Mouse (Mus musculus): Measurements from ENCODE around the gene Htra2. TPM values are rescaled to one million over a fixed set of nuclear protein-coding genes. Genes with fewer than 3 reads are reported as not detected.

The Htra2 gene
- total RNA-seq, 1 experiment from 2014 or later = 59.3 TPM

DNA sequence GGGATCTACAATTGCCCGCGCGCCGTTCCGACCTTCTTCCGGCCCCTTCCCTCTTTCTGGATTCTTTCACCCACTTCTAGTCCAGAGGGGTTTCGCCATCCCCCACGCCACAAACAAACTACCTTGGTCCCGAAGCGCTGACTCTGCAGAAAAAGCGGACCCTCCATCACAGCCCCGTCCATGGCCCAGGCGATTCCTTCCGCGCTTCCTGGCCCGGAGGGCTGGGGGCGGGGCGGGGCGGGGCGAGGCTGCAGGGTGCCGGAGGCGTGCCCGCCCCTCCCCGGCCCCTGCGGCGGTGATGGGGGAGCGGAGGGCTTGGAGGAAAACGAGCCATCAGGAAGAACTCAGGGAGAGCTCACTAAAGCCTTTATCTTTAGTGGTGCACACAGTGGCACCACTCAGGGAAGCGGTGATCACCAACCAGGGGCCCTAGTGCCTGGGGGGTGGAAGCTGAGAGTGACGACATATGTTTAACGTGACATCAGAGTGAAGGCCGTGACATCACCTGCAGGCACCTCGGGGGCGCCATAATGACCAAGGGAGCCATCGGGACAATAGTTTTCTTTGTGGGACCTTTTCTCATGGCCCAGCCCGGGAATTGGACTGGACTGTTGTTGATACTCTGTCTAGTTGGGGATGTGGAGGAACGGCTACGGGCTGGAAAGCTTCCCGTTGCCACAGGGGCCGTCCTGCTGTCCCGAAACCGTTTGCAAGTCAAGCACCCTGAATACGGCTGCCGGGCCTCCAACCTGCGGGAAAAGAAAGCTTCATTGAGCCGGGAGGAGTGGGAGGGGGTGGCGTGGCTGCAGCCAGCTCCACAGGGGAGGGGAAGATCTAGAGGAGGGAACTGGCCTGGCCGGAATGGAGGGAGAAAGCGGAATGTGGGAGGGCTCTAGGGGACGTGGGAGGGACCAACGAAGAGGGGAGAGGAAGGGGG is 21.6 kb downstream of the Htra2 start, which contains the start of the genes Dok1 and Loxl3:
TSS of gene Dok1 (minus strand) at position 223 of the 937 bp plus-strand sequence.
TSS of gene Loxl3 (plus strand) at position 925 of the 937 bp plus-strand sequence.
- peak; percentile 81 for DNase-seq

DNA sequence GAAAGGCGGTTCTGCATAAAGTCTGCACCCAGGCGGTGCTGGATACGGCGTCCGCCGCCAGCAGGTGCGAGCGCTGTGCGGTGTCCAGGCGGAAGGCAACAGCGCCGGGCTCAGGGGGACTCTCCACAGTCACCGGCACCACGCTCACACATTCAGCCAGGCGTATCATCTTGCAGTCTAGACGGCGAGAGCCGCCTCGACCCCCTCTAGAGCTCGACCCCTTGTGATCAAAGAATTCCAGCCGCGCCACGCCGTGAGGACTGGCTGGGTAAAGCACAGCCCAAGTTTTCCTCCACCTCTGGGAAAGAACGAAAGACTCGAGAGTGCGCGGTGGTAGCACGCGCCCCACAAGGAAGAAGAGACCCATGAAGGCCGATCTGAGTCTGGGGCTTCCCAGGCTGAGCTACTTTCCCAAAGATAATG is 22.3 kb downstream of the Htra2 start:
- DNase-seq = peak; percentile 68

DNA sequence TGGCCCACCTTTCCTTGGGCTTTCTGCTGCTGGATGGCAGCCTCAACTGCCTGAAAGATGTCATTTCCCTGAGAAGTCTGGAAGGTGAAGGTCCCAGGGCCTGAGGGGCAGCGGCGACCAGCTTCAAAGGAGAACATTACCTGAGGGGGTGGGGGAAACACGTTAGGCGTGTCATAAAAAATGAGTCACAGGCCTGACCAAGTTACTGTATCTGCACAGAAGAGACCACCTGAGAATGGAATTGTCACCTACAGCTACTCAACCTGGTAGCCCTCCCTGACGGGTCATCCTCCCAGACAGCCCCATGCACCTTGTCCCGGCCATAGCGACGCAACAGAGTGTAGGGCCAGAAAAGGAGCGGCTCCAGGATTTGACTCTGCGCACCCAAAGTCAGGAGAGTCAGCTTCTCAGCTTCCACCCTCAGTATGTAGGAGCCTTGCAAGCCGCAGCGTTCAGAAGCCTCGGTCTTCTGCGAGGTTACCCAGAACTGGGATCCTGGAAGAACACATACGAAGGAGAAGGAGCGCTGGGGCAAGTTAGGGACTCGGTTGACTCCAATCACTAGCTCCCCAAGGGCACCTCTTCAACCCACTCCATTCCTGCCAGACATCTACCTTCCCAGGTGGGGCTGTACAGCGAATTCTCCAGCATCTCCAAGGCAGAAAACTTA is 23.0 kb downstream of the Htra2 start:
- DNase-seq = no peak

DNA sequence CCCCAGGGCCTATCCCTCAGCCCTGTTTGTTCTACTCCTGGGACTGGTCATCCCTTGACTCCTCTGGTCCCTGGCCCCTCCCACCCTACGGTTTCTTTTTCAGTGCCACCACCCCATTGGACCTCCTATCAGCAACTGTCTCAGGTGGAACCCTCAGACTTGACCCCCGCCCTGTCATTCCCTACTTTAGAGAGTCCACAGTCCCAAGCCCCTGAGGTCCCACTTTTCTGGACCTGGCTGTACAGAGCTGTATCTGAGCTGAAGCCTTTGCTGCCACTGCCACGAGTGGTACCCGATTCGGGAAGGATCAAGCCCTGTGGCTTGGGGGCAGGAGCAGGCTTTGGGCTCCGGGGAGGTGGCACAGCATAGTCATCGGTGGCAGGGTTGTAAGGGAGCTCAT is 24.0 kb downstream of the Htra2 start:
- DNase-seq = no peak

DNA sequence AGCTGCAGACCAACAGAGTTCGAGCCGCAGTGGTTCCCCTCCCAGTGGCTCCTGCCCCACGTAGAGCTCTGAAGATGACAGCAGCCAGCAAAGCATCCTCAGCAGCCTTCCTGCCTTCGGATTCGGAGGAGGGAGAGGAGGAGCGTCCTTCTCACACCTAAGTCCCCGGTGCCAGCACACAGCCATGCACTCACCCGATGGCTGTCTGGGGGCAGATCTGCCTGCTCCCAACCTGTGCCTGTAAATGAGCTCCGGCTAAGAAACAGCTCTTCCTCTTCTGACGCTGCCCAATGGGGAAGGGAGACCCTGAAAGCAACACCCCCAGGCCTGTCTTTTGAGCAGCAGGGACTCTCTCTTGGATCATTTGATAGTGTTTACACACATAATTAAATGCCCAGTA is 25.3 kb downstream of the Htra2 start:
- no peak for DNase-seq

DNA sequence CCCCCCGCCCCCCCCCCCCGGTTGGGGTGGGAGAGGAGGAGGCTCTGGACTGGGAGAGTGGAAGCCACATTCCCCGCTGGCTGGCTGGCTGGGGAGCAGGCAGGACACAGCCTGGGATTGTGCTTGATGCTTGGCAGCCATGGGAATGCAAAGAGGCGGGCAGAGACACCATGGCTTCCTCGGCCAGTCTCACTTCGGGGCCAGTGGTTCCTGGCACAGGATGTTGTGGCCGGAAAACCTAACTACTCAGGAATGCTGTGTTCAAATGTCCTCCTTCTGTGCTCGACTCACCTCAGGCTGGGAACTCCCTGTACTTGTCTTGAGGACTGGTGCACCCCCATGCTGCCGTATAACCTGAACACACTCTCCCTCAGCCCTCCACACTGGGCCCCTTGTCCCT is 27.4 kb downstream of the Htra2 start:
- no peak for DNase-seq

DNA sequence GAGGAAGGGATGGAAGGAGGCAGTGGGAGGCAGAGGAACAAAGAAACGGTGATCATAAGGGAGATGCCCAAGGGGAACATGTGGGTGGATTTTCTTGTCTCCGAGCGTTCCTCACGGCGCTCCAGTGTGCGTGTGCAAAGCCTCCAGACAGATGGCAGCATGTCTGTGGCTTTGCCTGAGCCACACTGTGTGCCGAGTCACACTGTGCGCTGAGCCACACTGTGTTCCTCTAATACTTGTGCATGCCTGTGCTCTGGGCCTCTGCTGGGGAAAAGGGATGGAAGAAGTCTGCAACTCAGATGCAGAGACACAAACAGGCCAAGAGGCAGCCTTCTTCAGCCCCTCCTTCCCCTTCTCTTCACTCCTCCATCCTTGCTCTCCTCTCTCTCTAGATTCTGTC is 27.8 kb downstream of the Htra2 start:
- DNase-seq = no peak

DNA sequence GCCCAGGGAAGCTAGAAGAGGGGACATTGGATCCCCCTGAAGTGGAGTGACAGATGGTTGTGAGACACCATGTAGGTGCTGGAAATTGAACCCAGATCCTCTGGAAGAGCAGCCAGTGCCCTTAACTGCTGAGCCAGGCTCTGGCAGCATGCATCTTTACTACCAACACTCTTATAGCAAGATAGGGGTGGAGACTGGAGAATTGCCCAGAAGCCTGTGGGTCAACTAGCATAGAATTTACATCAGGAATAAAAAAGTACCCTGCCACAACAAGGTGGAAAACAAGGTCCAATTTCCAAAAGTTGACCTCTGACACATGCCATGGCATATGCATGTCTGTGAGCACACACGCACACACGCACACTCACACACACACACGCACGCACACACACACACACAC is 29.9 kb downstream of the Htra2 start:
- DNase-seq = no peak

DNA sequence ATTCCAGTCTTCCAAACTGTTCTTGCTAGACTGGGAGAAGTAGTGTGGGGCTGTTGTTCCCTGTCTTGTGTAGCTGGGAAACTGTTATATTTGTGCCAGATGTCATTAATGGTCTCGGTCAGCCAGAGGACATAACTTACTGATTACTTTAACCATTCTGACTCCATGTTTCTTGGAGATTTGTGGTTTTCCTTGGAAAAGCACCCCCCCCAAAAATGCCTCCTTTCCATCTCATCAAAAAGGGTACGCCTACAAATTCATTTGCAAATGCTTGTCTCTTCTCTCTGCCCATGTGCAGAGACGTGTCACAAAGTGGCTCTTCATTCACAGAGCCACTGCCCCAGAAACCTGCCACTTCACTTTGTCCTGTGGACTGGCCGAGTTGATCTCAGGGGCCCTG is 30.7 kb downstream of the Htra2 start:
- DNase-seq = no peak

DNA sequence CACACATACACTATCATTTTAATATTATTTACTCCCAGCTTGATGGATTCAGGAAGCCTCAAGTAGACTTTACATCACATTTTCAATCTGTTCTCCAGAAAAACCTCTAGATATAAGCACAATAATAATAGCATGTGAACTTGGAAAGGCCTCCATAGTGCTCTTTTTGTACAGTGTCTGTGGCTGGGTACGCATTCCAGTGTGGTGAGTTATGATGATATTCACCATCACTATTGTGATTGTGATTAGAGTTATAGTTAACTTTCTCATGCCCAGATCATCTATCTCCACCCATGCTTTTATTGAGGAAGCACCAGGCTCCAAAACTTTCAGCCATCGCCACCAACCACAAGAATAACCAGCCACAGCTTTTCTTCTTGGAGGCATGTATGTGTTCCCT is 31.3 kb downstream of the Htra2 start:
- DNase-seq = no peak

DNA sequence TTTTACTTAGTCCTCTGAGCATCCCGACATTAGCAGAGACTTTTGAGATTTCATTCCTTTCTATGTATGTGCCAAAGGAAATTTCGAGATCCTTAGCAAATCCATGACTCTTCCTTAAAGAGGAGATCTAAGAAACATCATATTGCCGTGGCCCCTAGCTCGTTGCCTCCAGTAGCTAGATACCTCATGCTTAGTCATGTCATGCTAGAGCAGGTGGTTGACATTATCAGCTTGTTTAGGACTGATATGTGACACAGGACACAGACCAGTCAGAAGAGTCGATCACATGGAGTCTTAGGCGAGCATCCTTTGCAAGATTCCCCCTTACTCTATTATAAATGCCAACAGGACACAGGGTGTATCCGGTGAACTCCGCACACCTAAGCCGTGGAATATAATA is 32.1 kb downstream of the Htra2 start:
- DNase-seq = no peak

DNA sequence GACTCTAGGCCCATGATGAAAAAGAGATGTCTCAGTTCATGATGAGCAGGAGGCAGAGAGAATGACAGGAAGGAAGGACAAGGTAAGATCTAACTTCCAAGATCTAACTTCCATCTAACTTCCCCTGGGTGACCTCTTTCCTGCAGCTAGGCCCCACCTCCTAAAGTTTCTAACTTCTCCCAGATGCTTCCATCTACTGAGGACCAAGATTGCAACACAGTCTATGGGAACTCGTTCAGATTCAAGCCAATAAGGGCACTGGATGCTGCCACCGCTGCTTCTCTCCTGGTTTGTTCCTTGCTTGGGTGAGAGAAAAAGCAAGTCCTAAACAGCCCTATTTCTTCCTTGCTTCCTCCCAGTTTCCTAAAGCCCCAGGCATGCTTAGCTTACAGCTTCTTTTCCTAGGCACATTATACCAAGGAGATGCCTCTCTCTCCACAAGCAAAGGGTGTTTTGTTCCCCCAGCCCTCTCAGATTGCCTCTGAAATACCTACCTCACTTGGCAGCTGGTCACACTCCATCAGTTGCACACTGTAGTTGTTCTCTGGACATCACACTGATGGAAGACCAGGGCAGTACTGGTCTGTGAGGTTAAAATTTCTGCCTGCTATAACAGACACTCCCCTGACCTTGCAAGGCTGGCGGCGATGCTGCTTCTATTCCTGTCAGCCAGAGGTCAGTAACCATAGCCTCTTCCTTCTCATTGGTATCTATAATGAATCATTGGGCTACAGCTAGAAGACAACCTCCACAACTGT is 34.1 kb downstream of the Htra2 start:
- no peak for DNase-seq

DNA sequence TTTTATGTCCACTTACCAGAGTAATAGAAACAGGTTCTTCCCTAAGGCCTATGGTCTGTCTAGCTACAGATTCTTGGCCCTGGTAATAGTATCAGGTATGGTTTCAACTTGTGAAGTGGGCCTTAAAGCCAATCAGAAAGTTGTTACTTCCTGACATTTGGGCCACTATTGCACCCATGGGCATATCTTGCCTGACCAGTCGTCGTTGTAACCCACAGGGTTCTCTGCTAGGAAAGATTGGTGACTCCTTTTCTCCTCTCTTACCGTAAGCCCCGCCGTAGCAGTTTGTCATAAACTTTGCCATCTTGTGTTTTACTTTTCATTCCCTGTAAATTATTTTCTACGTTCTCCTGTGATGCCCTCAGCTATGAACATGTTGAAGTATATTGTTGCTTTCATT is 35.0 kb downstream of the Htra2 start:
- DNase-seq = no peak

DNA sequence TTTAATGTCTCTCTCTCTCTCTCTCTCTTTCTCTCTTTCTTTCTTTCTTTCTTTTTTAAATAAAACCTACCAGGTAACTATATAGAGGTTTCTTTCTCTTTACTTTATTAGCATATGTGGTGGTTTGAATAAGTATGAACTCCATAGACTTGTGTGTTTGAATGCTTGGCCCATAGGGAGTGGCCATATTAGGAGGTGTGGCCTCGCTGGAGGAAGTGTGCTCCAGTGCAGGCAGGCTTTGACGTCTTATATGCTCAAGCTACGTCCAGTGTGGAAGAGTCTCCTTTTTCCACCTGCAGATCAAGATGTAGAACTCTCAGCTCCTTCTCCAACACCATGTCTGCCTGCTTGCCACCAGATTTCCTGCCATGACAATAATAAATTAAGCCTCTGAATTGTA is 36.0 kb downstream of the Htra2 start:
- DNase-seq = no peak

DNA sequence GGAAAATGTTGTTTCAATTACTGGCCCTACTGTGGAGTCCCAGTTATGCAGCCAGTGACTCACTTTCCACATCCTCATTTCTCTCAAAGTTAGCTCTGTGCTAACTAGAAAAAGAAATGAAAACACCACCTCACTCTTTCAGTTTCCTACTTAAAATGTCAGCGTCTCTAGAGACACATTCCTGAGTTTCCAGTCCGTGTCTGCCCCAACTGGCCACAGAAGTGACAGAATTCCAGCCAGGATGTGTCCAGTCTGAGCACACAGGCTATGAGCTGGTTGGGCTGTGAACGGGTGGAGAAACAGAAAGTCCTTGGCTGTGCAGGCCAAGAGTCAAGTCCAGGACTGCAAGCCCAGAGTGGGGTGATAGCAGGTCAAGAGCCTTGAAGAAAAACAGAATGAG is 37.9 kb downstream of the Htra2 start:
- peak; percentile 64 for DNase-seq

DNA sequence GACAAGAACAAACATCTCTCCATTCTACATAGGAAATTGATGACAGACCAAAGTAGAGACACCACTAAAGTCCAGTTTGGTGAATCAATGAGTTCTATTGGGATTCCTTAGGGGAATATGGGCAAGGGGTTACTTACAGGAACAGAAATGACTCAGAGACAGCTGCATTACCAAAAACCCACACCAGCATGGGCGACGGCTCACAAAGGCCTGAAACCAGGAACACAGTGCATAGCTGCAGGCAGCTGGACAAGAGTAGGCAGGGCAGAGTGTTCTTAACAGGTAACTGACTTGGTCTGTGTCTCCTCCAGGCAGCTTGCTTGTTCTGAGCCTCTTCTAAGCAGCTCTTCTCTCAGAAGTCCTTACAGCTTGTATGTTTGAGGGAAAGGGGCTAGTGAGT is 39.3 kb downstream of the Htra2 start:
- no peak for DNase-seq

DNA sequence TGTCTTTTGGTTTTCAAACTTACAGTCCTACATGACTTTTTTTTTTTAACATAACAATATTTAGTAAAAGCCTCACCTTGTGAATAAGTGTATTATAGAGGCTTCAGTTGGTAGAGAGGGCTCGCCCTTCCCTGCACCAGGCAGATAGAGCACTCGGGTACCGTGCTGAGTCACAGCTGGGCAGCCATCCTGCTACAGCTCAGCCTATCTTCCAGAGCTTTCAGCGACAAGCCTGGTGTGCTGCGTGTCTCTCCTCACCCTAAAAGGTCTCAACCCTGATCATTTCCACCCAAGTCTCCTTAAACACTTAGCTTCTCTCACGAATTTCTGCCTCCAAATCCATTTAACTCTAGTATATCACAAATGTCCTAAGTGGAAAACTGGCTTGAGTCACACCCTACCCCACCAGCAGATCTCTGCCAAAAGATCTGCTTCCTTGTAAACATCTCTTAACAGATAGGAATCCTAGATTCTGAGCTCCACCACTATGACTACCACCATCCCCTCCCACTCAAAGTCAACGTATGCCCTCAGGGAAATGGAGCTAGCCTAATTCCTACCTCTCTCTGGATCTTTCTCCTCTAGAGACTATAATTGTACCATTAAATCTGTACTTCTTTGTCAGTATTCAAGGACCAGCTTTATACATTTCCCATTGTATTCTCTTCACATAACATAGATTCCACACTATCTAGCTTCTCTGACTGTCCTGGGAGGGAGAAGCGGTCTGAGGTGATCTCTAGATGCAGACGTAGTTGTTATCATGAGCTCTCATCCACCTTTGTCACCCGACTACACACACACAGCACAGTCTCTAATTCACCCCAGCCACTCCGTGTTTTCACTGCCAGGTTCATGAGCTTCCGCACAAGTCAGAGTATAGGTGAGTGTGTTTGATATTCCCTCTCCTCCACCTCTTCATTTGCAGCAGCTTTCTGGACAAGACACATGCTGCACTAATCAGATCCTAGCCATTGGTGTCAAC is 40.3 kb downstream of the Htra2 start:
- DNase-seq = peak; percentile 40

DNA sequence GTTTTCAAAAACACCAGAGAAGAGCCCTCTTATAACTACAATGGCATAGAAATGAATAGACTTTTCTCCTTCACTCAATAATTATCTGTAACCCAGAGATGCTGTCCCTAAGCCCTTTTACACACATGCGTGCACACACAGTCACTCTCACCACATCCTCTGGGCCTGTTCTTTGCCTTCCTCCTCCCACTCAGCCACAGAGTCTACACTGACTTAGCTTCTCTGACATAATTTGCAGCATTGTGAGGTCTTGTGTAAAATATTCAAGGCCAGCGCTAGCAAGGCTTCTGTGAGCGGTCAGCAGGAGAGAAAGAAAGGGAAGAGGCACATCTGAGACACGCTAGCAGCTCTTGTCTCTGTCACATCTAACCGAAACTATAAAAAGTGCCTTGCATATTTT is 41.6 kb downstream of the Htra2 start:
- DNase-seq = peak; percentile 46

DNA sequence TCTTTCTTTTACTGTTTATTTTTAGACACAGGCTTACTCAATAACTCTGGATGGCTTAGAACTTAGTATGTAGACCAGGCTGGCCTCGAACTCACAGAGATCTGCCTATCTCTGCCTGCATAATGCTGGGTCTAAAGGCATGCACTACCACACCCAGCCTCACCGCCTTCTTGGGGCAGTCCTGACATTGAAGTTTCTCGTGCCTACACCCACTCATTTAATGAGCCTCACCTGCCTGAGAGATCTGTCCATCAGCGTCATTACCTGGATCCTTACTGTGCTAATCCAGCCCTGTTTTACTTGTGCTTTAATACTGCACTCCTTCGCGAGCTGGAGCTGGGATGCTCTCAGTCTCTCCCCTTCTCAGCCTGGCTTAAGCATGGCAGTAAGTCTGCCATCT is 43.3 kb downstream of the Htra2 start:
- no peak for DNase-seq

DNA sequence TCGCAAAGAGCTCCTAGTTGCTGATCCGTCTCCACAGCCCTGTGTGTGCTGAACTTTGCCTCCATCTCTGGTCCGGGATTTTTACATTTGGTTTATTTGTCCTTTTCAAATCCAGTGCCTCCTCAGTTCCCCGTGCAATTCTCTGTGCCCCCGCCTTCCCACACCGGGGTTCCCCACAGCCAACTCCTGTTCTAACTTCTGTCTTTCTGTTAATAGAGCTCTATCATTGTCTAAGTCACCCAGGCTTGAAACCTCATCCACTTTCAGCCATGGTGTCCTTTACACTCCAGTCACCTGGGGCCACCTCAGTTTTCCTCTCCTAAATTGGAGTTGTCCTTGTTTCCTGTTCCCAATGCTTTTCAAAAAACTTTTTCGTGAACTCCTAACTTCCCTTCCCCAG is 43.8 kb downstream of the Htra2 start:
- no peak for DNase-seq

DNA sequence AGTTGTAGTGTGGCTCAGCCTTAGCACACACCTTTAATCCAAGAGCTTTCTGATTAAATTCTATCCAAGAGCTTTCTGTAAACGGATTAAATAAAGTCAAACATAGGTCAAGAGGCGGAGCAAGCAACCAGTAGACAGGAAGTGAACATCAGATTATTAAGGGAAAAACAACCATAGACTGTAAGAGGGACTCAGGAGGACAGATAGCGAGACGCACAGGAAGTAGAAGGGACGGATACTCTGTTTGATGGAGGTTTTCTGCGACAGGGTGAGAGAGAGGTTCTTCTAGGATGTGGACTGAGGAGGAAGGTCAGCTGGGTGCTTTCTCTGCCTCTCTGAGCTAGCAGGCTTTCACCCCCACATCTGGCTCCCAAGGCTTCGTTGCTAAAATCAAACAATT is 45.1 kb downstream of the Htra2 start:
- DNase-seq = no peak

DNA sequence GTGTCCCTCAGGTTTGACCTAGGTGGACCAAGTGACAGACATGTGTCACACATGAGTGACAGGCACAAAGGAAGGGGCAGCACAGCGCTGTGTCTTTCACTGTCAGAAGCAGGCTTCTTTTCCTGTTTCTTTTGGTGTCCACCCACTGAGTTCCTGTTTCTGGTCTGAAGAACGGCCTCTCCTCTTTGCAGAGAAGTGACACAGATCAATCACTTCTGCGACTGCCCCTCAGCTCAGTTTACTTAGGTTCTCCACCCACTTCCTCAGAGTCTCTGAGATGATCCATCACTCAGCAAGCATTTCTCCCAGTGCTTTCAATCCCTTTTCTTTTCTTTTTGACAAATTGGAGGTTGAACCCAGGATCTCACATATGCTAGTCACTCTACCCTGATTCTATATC is 46.4 kb downstream of the Htra2 start:
- DNase-seq = no peak
